Mouse (Mus musculus) brain, embryonic 18.5 days (tissue): ENCODE results near the gene Hipk3.

Experiments
- DNase-seq: peaks from one replicate; pipeline ENCODE4 v3.0.0-alpha.2; 2012; ENCODE audit warnings: low read depth, low spot score

Gene Hipk3

GRCm38 (mm10) chr2:104412496-104412895 lies 81.8 kb downstream of the Hipk3 start:
- no peak for DNase-seq

GRCm38 (mm10) chr2:104411806-104412205 lies 82.4 kb downstream of the Hipk3 start:
- DNase-seq = no peak

- no peak for DNase-seq
These were observed 83.2 kb downstream of the Hipk3 start, which contains the start of gene D430041D05Rik for GRCm38 (mm10) chr2:104410963-104411545. TSS of gene D430041D05Rik (minus strand) at chr2:104411013.

- peak; percentile 67 for DNase-seq
These were observed 84.1 kb downstream of the Hipk3 start for GRCm38 (mm10) chr2:104409851-104410821.

GRCm38 (mm10) chr2:104408351-104408750 lies 85.9 kb downstream of the Hipk3 start:
- DNase-seq = no peak

GRCm38 (mm10) chr2:104407913-104408312 lies 86.3 kb downstream of the Hipk3 start:
- no peak for DNase-seq

GRCm38 (mm10) chr2:104404036-104404435 lies 90.2 kb downstream of the Hipk3 start:
- no peak for DNase-seq

- DNase-seq = no peak
These were observed 95.5 kb downstream of the Hipk3 start for GRCm38 (mm10) chr2:104398651-104399290.

- no peak for DNase-seq
These were observed 98.3 kb downstream of the Hipk3 start for GRCm38 (mm10) chr2:104395961-104396360.

- no peak for DNase-seq
These were observed 99.5 kb downstream of the Hipk3 start for GRCm38 (mm10) chr2:104394769-104395168.

- DNase-seq = no peak
These were observed 101.4 kb downstream of the Hipk3 start for GRCm38 (mm10) chr2:104392700-104393312.

- DNase-seq = no peak
These were observed 105.0 kb downstream of the Hipk3 start for GRCm38 (mm10) chr2:104389231-104389630.

- no peak for DNase-seq
These were observed 108.3 kb downstream of the Hipk3 start for GRCm38 (mm10) chr2:104385941-104386340.

GRCm38 (mm10) chr2:104383589-104383988 lies 110.7 kb downstream of the Hipk3 start:
- DNase-seq = no peak

GRCm38 (mm10) chr2:104382813-104383212 lies 111.4 kb downstream of the Hipk3 start:
- DNase-seq = no peak

GRCm38 (mm10) chr2:104379304-104379703 lies 114.9 kb downstream of the Hipk3 start:
- no peak for DNase-seq

GRCm38 (mm10) chr2:104378791-104379190 lies 115.5 kb downstream of the Hipk3 start:
- DNase-seq = no peak

GRCm38 (mm10) chr2:104377990-104378389 lies 116.3 kb downstream of the Hipk3 start:
- no peak for DNase-seq
